Mouse (Mus musculus) adrenal gland, adult 2 months (tissue): ENCODE data around the gene Zfp512b. TPM values are rescaled to one million over a fixed set of nuclear protein-coding genes. Genes with fewer than 3 reads are reported as not detected.

Experiments used
- microRNA-seq, 2 experiments: library from miRNA; unstranded; fragments of <30 nt; microRNA quantifications; one replicate each; pipeline ENCODE4 v1.2.0; 2021
- polyA plus RNA-seq: library from polyadenylated mRNA; depleted of rRNA; stranded (reverse); fragments of >200 nt; gene quantifications from 2 replicates; pipeline ENCODE4 v1.2.3, GENCODE M21; 2012; rRNA removed
- total RNA-seq, 2 experiments: library from RNA; stranded (reverse); gene quantifications; 2 replicates each; pipeline ENCODE4 v1.2.3; 2021

The Zfp512b gene
- total and polyA plus RNA-seq, 3 experiments: 40.9 to 72.6 (median 52.7) TPM

Small RNA genes lying within 50 kb of the gene (microRNA-seq; reads per million reads assigned to microRNA genes)
- gene Mir7006: 0 to 0.41 reads per million in 2 experiments

Other genes starting within 250 kb of the Zfp512b start
- gene Zgpat, start 227.9 kb downstream of the Zfp512b start, total RNA-seq: 10 to 100 TPM; 36.6 to 51.0 TPM
- 33.8 and 34.5 TPM in 2 replicates for gene Zgpat, start 227.9 kb downstream of the Zfp512b start, polyA plus RNA-seq
- 10 to 100 TPM; 44.0 to 46.2 TPM for gene Arfrp1, start 227.4 kb downstream of the Zfp512b start, total RNA-seq
- 14.8 and 19.5 TPM in 2 replicates for gene Arfrp1, start 227.4 kb downstream of the Zfp512b start, polyA plus RNA-seq
- 10 to 100 TPM; 13.6 to 20.5 TPM for gene Lime1, start 212.7 kb downstream of the Zfp512b start, total RNA-seq
- 167 and 174 TPM in 2 replicates for gene Lime1, start 212.7 kb downstream of the Zfp512b start, polyA plus RNA-seq
- 10 to 100 TPM in 1 of 2 experiments, 1 to 10 TPM in 1; 9.5 to 16.3 TPM for gene Zbtb46, start 133.4 kb downstream of the Zfp512b start, total RNA-seq
- 6.0 and 6.2 TPM in 2 replicates for gene Zbtb46, start 133.4 kb downstream of the Zfp512b start, polyA plus RNA-seq
- not detected for gene Abhd16b, start 99.6 kb downstream of the Zfp512b start, total RNA-seq
- gene Abhd16b, start 99.6 kb downstream of the Zfp512b start, polyA plus RNA-seq: not detected in 2 replicates
- 100 to 1,000 TPM; 102 to 119 TPM for gene Tpd52l2, start 95.7 kb downstream of the Zfp512b start, total RNA-seq
- 24.0 and 25.2 TPM in 2 replicates for gene Tpd52l2, start 95.7 kb downstream of the Zfp512b start, polyA plus RNA-seq
- gene Dnajc5, start 72.3 kb downstream of the Zfp512b start, total RNA-seq: 10 to 100 TPM; 92.3 to 96.0 TPM
- gene Dnajc5, start 72.3 kb downstream of the Zfp512b start, polyA plus RNA-seq: 35.7 and 36.6 TPM in 2 replicates
- gene Uckl1, start 7.9 kb downstream of the Zfp512b start, total RNA-seq: 10 to 100 TPM; 64.9 to 73.6 TPM
- 165 and 170 TPM in 2 replicates for gene Uckl1, start 7.9 kb downstream of the Zfp512b start, polyA plus RNA-seq
- gene Prpf6, start 935 bp downstream of the Zfp512b start, total RNA-seq: 10 to 100 TPM; 63.0 to 69.0 TPM
- gene Prpf6, start 935 bp downstream of the Zfp512b start, polyA plus RNA-seq: 6.7 and 9.6 TPM in 2 replicates
- gene Samd10, start 6.4 kb upstream of the Zfp512b start, total RNA-seq: 10 to 100 TPM in 1 of 2 experiments, 1 to 10 TPM in 1; 9.6 to 21.6 TPM
- 41.0 and 44.6 TPM in 2 replicates for gene Samd10, start 6.4 kb upstream of the Zfp512b start, polyA plus RNA-seq
- under 1 TPM in 1 of 2 experiments, not detected in 1; 0.55 TPM for gene Gm29797, start 64.2 kb upstream of the Zfp512b start, total RNA-seq
- gene Gm29797, start 64.2 kb upstream of the Zfp512b start, polyA plus RNA-seq: 0.47 TPM in 1 of 2 replicates, not detected in the other
- 10 to 100 TPM; 20.3 to 34.7 TPM for gene Sox18, start 78.8 kb upstream of the Zfp512b start, total RNA-seq
- gene Sox18, start 78.8 kb upstream of the Zfp512b start, polyA plus RNA-seq: 164 and 223 TPM in 2 replicates
- gene Tcea2, start 87.5 kb upstream of the Zfp512b start, total RNA-seq: 1 to 10 TPM; 6.6 to 7.8 TPM
- 10.1 and 10.6 TPM in 2 replicates for gene Tcea2, start 87.5 kb upstream of the Zfp512b start, polyA plus RNA-seq
- gene Rgs19, start 101.2 kb upstream of the Zfp512b start, total RNA-seq: 10 to 100 TPM; 21.4 to 31.1 TPM
- 61.2 and 67.3 TPM in 2 replicates for gene Rgs19, start 101.2 kb upstream of the Zfp512b start, polyA plus RNA-seq
- not detected for gene Lkaaear1, start 105.6 kb upstream of the Zfp512b start, total RNA-seq
- not detected in 2 replicates for gene Lkaaear1, start 105.6 kb upstream of the Zfp512b start, polyA plus RNA-seq
- gene Oprl1, start 122.2 kb upstream of the Zfp512b start, total RNA-seq: 1 to 10 TPM; 1.0 to 3.7 TPM
- 1.3 and 1.6 TPM in 2 replicates for gene Oprl1, start 122.2 kb upstream of the Zfp512b start, polyA plus RNA-seq
- gene Myt1, start 170.5 kb upstream of the Zfp512b start, total RNA-seq: 1 to 10 TPM; 2.6 to 5.0 TPM
- gene Myt1, start 170.5 kb upstream of the Zfp512b start, polyA plus RNA-seq: 0.91 and 0.99 TPM in 2 replicates
- gene Pcmtd2, start 245.1 kb upstream of the Zfp512b start, total RNA-seq: 10 to 100 TPM; 48.0 to 69.7 TPM
- 18.3 and 21.5 TPM in 2 replicates for gene Pcmtd2, start 245.1 kb upstream of the Zfp512b start, polyA plus RNA-seq